Mouse (Mus musculus): ENCODE data around the gene Caskin2.

The Caskin2 gene

GRCm38 (mm10) chr11:115831518-115831917 lies 18.1 kb upstream of the Caskin2 start:
- no peak for DNase-seq (ENCODE audit: low read depth, low spot score)

- no peak for DNase-seq (ENCODE audit: low read depth, low spot score)
Measured at GRCm38 (mm10) chr11:115830550-115831325, 17.3 kb upstream of the Caskin2 start.

GRCm38 (mm10) chr11:115829036-115829435 lies 15.6 kb upstream of the Caskin2 start:
- DNase-seq (ENCODE audit: low read depth, low spot score) = no peak

- no peak for DNase-seq (ENCODE audit: low read depth, low spot score)
Measured at GRCm38 (mm10) chr11:115827624-115828023, 14.2 kb upstream of the Caskin2 start.

- DNase-seq (ENCODE audit: low read depth, low spot score) = no peak
Measured at GRCm38 (mm10) chr11:115826487-115826886, 13.0 kb upstream of the Caskin2 start.

- no peak for DNase-seq (ENCODE audit: low read depth, low spot score)
Measured at GRCm38 (mm10) chr11:115824813-115825212, 11.4 kb upstream of the Caskin2 start.

GRCm38 (mm10) chr11:115823774-115824740 lies 10.6 kb upstream of the Caskin2 start, which contains the start of gene Llgl2:
TSS of gene Llgl2 (plus strand) at chr11:115824049.
- peak; percentile 86 for DNase-seq (ENCODE audit: low read depth, low spot score)

GRCm38 (mm10) chr11:115821001-115821400 lies 7.6 kb upstream of the Caskin2 start:
- DNase-seq (ENCODE audit: low read depth, low spot score) = peak; percentile 58

GRCm38 (mm10) chr11:115819915-115820623 lies 6.6 kb upstream of the Caskin2 start:
- DNase-seq (ENCODE audit: low read depth, low spot score) = no peak

GRCm38 (mm10) chr11:115817331-115817730 lies 3.9 kb upstream of the Caskin2 start:
- DNase-seq (ENCODE audit: low read depth, low spot score) = no peak

GRCm38 (mm10) chr11:115814605-115815450 lies 1.4 kb upstream of the Caskin2 start, which contains the start of gene Tsen54:
TSS of gene Tsen54 (plus strand) at chr11:115814724.
- DNase-seq (ENCODE audit: low read depth, low spot score) = peak; percentile 88

- DNase-seq (ENCODE audit: low read depth, low spot score) = no peak
Measured at GRCm38 (mm10) chr11:115812533-115813420, 662 bp downstream of the Caskin2 start.

- no peak for DNase-seq (ENCODE audit: low read depth, low spot score)
Measured at GRCm38 (mm10) chr11:115812095-115812494, 1.3 kb downstream of the Caskin2 start.

- DNase-seq (ENCODE audit: low read depth, low spot score) = peak; percentile 71
Measured at GRCm38 (mm10) chr11:115811381-115812093, 1.9 kb downstream of the Caskin2 start.

GRCm38 (mm10) chr11:115810377-115810776 lies 3.1 kb downstream of the Caskin2 start:
- no peak for DNase-seq (ENCODE audit: low read depth, low spot score)

- peak; percentile 13 for DNase-seq (ENCODE audit: low read depth, low spot score)
Measured at GRCm38 (mm10) chr11:115809311-115809781, 4.1 kb downstream of the Caskin2 start.

GRCm38 (mm10) chr11:115808696-115809310 lies 4.6 kb downstream of the Caskin2 start:
- no peak for DNase-seq (ENCODE audit: low read depth, low spot score)

GRCm38 (mm10) chr11:115807971-115808370 lies 5.5 kb downstream of the Caskin2 start:
- no peak for DNase-seq (ENCODE audit: low read depth, low spot score)
